ENCODE assay signal across 15 mouse cellular contexts in the genomic region with DNA sequence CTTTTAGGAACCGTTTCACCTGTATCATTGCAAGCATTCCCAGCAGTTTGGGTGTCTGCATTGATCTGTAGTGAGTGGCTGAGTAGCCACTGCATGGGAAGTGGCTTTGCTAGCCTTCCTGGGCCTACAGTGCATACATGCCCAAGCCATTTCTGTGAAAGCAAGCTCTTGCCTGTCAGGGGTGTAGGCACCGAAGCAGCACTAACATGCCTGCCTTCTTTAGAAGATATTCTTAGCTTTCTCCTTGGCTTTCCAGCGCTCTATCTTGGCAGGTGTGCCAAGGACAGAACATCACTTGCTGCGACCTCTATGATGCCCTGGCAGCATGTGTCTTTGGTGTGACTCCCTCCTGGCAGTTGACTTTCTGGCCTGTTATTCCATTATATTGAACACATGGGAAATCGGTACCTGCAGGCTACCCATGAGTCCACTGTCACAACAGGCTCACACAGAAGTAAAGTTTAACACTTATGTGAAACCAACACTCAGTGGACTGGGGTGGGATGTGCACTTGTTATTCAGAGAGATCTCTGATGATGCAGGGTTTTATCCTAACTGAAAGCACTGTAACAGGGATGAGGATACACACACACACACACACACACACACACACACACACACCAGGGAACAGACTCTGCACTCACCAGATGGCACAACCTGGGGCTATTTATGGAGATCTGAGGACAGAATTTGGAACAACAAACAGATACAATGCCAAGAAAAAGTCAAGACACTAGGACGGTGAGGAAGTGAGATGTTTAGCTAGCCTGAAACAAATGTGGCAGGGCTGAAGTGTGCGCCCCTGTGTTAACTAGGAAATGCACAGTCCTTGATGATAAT. TPM values are rescaled to one million over a fixed set of nuclear protein-coding genes. Genes with fewer than 3 reads are reported as not detected.
DNase-seq lines count a peak whose midpoint lies in the region; ATAC-seq and TF ChIP-seq lines count a peak whose summit lies in the region.
"Had no signal": no experiment of that assay in that cellular context is flagged by ENCODE, and none has a peak within 500 bp of the region (broad histone marks: within the 10 kb centered on the region; RNA-seq: fewer than 3 reads in every experiment).

No protein-coding gene starts in this region.

- H3K36me3 ChIP-seq in lung, embryonic 14.5 days (ENCODE audit: insufficient read depth), result no peaks in the 10 kb centered on the region
- no peaks in the 10 kb centered on the region for H3K36me3 ChIP-seq in hindbrain, embryonic 13.5 days
- no peaks in the 10 kb centered on the region for H3K36me3 ChIP-seq in stomach, embryonic 14.5 days (ENCODE audit: control insufficient read depth, insufficient read depth, low read length)
- H3K36me3 ChIP-seq: embryonic facial prominence, embryonic 10.5 days; heart, embryonic 13.5 days; limb, embryonic 12.5 days; neural tube, embryonic 15.5 days had no signal

- H3K9ac ChIP-seq in lung, embryonic 14.5 days, result no peak overlapping the region
- no peak overlapping the region for H3K9ac ChIP-seq in hindbrain, embryonic 13.5 days
- no peak overlapping the region for H3K9ac ChIP-seq in stomach, embryonic 14.5 days (replicated peaks; ENCODE audit: low read depth, low read length)
- H3K9ac ChIP-seq: heart, embryonic 13.5 days; limb, embryonic 12.5 days; liver, postnatal 0 days; neural tube, embryonic 15.5 days had no signal

- no peak for ATAC-seq in lung, embryonic 14.5 days (ENCODE audit: insufficient read depth)
- ATAC-seq in hindbrain, embryonic 13.5 days (ENCODE audit: low FRiP score), result no peak
- ATAC-seq in stomach, embryonic 14.5 days (ENCODE audit: insufficient number of reproducible peaks, insufficient read depth, low FRiP score, low read depth), result no peak; the same call in 1 of the 2 replicates
- ATAC-seq in activated CD4-positive, CD25-positive, alpha-beta regulatory T cell, adult 4 months, result no peak
- ATAC-seq: liver, postnatal 0 days had no signal

- H3K4me3 ChIP-seq in lung, embryonic 14.5 days (ENCODE audit: low read depth, low read length), result no peak overlapping the region
- H3K4me3 ChIP-seq in hindbrain, embryonic 13.5 days, result no peak overlapping the region
- no peak overlapping the region for H3K4me3 ChIP-seq in stomach, embryonic 14.5 days (ENCODE audit: low read depth, low read length)
- H3K4me3 ChIP-seq: embryonic facial prominence, embryonic 10.5 days; heart, embryonic 13.5 days; limb, embryonic 12.5 days; neural tube, embryonic 15.5 days had no signal

- no peaks in the 10 kb centered on the region for H3K4me1 ChIP-seq in lung, embryonic 14.5 days (ENCODE audit: insufficient read depth)
- peaks cover 51% of the 10 kb centered on the region for H3K4me1 ChIP-seq in hindbrain, embryonic 13.5 days (replicated peaks)
- no peaks in the 10 kb centered on the region for H3K4me1 ChIP-seq in stomach, embryonic 14.5 days (ENCODE audit: control insufficient read depth, insufficient read depth, low read length)
- H3K4me1 ChIP-seq: heart, embryonic 13.5 days; limb, embryonic 12.5 days had no signal

- no peak for DNase-seq in lung, embryonic 14.5 days
- no peak for DNase-seq in lung, postnatal 25 days (ENCODE audit: low spot score)
- DNase-seq in cerebellum, adult 9-10 months, result peak; percentile 62
- DNase-seq in thymus, postnatal 14 days, result no peak
- no peak for DNase-seq in spleen, postnatal 10 days (ENCODE audit: low spot score in 2 of 2)
- DNase-seq: kidney, postnatal 10 days; liver, postnatal 0 days; right cerebral cortex, adult 18-20 months had no signal

- no peaks in the 10 kb centered on the region for H3K9me3 ChIP-seq in lung, embryonic 14.5 days (ENCODE audit: low read depth, low read length)
- no peaks in the 10 kb centered on the region for H3K9me3 ChIP-seq in hindbrain, embryonic 13.5 days
- no peaks in the 10 kb centered on the region for H3K9me3 ChIP-seq in stomach, embryonic 14.5 days (ENCODE audit: control insufficient read depth, low read depth, low read length)
- H3K9me3 ChIP-seq: embryonic facial prominence, embryonic 10.5 days; heart, embryonic 13.5 days; limb, embryonic 12.5 days; neural tube, embryonic 15.5 days had no signal

- H3K27ac ChIP-seq in lung, embryonic 14.5 days (ENCODE audit: low read depth), result peak overlapping the region; percentile 42; the same call in 1 of the 2 replicates
- H3K27ac ChIP-seq in hindbrain, embryonic 13.5 days, result peak overlapping the region; percentile 14; the same call in 1 of the 2 replicates
- peak overlapping the region; percentile 59; the same call in 1 of the 2 replicates for H3K27ac ChIP-seq in stomach, embryonic 14.5 days (ENCODE audit: low read length)
- H3K27ac ChIP-seq: embryonic facial prominence, embryonic 10.5 days; heart, embryonic 13.5 days; limb, embryonic 12.5 days; neural tube, embryonic 15.5 days had no signal

- 75% methylated on average over 7 of the region's 7 CpGs for WGBS in lung, embryonic 14.5 days
- 79% methylated on average over 7 of the region's 7 CpGs for WGBS in hindbrain, embryonic 13.5 days
- WGBS in stomach, embryonic 14.5 days, result 72% methylated on average over 7 of the region's 7 CpGs

- no peak overlapping the region for H3K4me2 ChIP-seq in lung, embryonic 14.5 days
- no peak overlapping the region for H3K4me2 ChIP-seq in hindbrain, embryonic 13.5 days
- H3K4me2 ChIP-seq in stomach, embryonic 14.5 days (replicated peaks; ENCODE audit: low read depth, low read length), result no peak overlapping the region
- H3K4me2 ChIP-seq: heart, embryonic 13.5 days; limb, embryonic 12.5 days; neural tube, embryonic 15.5 days had no signal

- TF ChIP-seq CTCF in lung, embryonic 14.5 days (IDR thresholded peaks at IDR 0.05; ENCODE audit: low read depth), result no peak

- no peaks in the 10 kb centered on the region for H3K27me3 ChIP-seq in lung, embryonic 14.5 days (ENCODE audit: insufficient read depth, low read length)
- no peaks in the 10 kb centered on the region for H3K27me3 ChIP-seq in hindbrain, embryonic 13.5 days
- no peaks in the 10 kb centered on the region for H3K27me3 ChIP-seq in stomach, embryonic 14.5 days (ENCODE audit: control insufficient read depth, insufficient read depth, low read length)
- H3K27me3 ChIP-seq: heart, embryonic 13.5 days; limb, embryonic 12.5 days; neural tube, embryonic 15.5 days had no signal

RNA-seq across cellular contexts. Expression of a gene that starts 21.4 kb away (rescaled TPM):
- polyA plus RNA-seq in lung, embryonic 14.5 days (2014; fragmentation: Nextera tagmentation; extraction: Ambion mirVana), result 0.70 and 1.2 TPM in 2 replicates
- 5.5 and 5.8 TPM in 2 replicates for polyA plus RNA-seq in hindbrain, embryonic 13.5 days (2015; fragmentation: Nextera tagmentation; extraction: Ambion mirVana)
- 5.1 and 6.4 TPM in 2 replicates for polyA plus RNA-seq in stomach, embryonic 14.5 days (2014; fragmentation: Nextera tagmentation; extraction: Ambion mirVana)
- not detected for polyA plus RNA-seq in activated CD4-positive, CD25-positive, alpha-beta regulatory T cell, adult 4 months (2017; shearing (Covaris generic))
